Mouse (Mus musculus): ENCODE measurements around the gene Dcaf6. TPM values are rescaled to one million over a fixed set of nuclear protein-coding genes. Genes with fewer than 3 reads are reported as not detected.

The Dcaf6 gene
- total RNA-seq (2021) = 10 to 100 TPM; 95.2 to 98.5 TPM
- long read RNA-seq, experiment 1, full-length matches to known transcripts = 28 of 40 reads
- long read RNA-seq, experiment 1, partial matches to known transcripts = 4 of 40 reads
- long read RNA-seq, experiment 1, other reads (novel, unspliced or antisense) = 8 of 40 reads
- long read RNA-seq, experiment 2, full-length matches to known transcripts = 29 of 45 reads
- long read RNA-seq, experiment 2, partial matches to known transcripts = 6 of 45 reads
- long read RNA-seq, experiment 2, other reads (novel, unspliced or antisense) = 10 of 45 reads

DNA sequence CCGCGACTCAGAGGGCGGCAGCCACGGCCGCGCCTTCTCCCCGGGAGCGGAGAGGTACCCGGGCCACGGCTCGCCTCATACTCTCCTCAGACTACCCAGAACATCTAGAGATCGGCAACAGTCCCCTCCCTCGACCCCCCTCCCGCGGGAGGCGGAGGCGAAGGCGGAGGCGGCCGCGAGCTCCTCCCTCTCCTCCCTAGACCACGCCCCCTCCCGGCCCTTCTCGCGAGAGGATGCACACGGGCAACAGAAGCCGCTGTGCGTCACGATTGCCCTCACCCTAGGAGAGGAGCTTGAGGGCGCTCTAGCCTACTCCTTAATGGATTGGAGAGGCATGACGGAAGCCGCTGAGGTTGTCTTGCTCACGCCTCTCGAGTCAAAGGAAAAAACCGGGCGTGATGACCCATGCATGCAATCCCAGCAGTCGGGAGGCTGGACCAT, at the start of gene Dcaf6, which contains the start of gene Mpc2:
Gene Dcaf6, minus strand, starts transcription at position 116 of the 441 bp plus-strand sequence.
Gene Mpc2, plus strand, starts transcription at position 278 of the 441 bp plus-strand sequence.
- intact Hi-C loops (cut with DNase I) = loop anchor here (2.0 kb wide), 1 partner anchor 182 kb away; no protein-coding TSS in a partner anchor
- peak; percentile 99 for DNase-seq (ENCODE audit: low spot score in 2 of 2)

DNA sequence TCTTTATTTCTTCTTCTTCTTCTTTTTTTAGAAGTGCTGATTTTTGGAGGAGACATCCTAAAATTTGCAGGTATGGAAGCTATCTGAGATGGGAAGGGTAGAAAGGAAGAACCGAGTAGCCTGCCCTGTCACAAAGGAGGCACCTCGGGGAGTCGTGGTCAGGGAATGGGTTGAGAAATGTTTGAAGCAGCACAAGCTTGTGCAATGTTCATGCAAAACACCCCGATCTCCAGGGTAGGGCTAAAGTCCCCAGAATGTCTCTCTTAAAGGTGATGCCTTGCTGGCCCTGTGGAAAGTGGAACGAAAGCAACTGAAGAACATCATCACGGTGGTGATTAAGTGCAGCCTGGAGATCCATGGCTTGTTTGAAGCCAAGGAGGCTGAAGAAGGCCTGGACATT, 46.0 kb upstream of the Dcaf6 start:
- no peak for DNase-seq (ENCODE audit: low spot score in 2 of 2)
- intact Hi-C loops (cut with DNase I) = no loop called here

DNA sequence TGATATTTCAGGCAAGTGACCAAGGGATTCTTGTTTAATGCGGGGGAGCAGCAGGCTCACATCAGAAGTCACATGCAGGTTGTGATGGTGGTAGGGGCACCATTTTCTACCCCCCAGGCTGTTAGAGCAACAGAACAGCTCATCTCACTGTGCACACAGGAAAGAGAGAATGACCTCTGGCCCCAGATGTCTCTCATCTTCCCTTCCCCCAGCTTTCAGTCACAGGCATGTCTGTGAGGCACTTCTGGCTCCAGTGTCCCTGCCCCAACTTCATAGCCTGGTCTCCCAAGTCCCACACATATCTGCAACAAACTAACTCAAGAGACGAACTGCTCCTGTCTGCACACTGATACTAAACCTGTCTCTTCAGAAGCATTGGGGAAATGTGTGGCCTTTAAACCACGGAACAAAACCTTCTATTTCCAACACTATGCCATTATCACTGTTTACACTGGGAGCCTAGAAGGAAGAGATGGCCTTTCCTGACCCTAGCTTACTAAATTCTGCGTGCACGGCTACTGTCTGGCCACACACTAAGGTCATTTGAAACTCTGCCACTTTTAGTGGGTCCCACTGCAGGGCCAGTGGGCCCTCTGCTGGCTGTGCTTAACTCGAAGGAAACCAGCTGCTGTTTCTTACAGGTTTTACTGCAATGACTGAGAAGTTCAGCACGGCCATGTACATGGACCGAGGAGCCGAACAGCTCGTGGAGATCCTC, 43.2 kb upstream of the Dcaf6 start:
- DNase-seq (ENCODE audit: low spot score in 2 of 2) = peak in 1 of 2 experiments; percentile 11
- intact Hi-C loops (cut with DNase I) = no loop called here

DNA sequence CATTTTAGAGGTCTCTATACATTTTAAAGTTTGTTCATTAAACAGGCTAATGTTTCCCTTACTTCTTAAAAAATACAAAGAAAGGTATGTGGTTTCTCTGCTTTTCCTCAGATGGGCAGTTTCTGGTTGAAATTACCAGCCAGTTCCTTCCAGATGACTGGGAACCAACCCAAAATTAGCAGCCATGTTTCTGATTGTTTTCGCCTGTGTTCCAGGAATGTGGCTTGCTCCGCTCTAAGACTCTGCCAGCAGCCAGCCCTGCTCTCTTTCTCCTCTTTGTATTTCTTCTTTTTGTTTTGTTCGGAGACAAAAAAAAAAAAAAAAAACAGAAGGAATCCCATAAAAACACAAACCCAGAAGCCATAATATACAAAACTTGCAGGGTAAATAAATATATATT, 38.6 kb upstream of the Dcaf6 start:
- intact Hi-C loops (cut with DNase I) = no loop called here
- DNase-seq (ENCODE audit: low spot score in 2 of 2) = no peak

DNA sequence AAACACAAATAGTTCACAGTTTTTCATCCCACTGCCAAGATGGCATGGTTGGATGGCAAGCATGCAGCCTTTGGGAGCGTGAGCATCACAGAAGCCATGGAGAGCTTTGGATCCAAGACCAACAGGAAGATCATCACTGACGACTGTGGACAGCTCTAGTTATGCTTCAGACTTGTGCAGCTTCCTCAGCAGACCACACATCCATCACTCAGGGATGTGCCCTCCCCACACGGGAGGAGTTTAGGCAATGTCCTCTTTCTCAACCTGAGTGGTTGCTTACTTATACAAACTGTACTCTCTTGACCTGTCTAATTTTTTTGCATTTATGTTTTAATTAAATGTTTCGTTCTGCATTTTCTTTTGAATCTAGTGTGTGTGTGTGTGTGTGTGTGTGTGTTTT, 28.9 kb upstream of the Dcaf6 start:
- DNase-seq (ENCODE audit: low spot score in 2 of 2) = no peak
- intact Hi-C loops (cut with DNase I) = no loop called here

DNA sequence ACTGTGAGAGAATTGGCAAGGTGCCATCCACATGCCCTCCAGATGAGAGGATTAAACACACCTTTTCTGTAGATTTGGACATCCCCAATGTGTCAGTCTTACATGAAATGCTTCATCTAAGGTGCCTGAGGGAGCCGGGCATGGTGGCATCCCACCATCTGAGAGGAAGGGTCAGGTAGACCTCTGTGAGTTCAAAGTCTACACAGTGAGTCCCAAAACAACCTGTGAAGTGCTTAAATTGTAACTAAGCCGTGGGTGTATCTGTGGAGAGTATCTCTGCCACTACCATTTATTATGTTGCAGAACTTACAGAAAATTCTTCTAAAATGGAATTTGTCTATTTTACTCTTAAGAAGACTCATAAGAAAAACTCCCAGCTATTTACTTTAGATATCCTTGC, 25.8 kb upstream of the Dcaf6 start:
- peak in 1 of 2 experiments; percentile 7 for DNase-seq (ENCODE audit: low spot score in 2 of 2)
- intact Hi-C loops (cut with DNase I) = no loop called here

DNA sequence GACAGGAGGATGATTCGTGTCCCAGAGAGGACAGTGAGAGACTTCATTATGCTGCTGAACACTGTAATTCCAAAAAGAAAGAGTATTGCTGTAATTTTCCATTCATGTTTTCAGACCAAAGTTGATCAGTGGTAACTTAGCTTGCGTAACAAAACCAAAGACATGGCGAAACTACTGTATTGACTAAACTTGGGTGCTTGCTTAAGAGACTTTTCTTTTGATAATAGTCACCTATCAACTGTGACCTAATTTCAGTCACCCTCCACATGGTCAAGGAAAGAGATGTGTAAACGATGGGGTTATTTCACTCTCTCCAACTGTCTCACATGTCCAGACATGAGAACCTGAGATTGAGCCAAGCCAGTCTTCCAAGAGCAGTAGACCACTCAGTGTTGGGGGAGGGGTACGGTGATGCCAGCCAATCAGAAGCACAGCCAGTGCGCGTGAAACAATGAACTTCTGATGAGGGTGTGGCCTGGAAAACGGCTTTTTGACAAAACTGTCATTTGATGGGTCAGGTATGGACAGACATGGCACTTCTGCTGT, 24.5 kb upstream of the Dcaf6 start, which contains the start of gene Adcy10:
Gene Adcy10, plus strand, starts transcription at position 496 of the 546 bp plus-strand sequence.
- intact Hi-C loops (cut with DNase I) = no loop called here

DNA sequence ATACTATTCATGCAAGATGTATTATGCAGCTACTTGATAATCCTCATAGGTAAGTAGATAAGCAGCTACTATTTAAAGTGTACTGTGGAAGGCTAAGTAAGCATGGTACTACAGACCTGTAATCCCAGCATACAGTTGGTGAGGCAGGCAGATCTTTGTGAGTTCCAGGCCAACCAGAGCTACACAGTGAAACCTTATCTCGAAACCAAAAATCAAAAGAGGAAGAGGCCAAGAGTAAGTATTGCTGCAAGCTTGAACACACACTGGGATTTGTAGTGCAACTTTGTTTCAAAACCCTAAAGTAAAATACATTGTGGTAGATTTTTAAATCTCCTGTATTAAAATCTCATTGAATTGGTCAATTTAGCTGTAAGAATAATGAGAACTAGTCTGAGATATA, 11.2 kb upstream of the Dcaf6 start:
- DNase-seq (ENCODE audit: low spot score in 2 of 2) = no peak
- intact Hi-C loops (cut with DNase I) = no loop called here

More for the DNA sequence above, 24.5 kb upstream of the Dcaf6 start, which contains the start of gene Adcy10:
- no peak for DNase-seq (ENCODE audit: low spot score in 2 of 2)

DNA sequence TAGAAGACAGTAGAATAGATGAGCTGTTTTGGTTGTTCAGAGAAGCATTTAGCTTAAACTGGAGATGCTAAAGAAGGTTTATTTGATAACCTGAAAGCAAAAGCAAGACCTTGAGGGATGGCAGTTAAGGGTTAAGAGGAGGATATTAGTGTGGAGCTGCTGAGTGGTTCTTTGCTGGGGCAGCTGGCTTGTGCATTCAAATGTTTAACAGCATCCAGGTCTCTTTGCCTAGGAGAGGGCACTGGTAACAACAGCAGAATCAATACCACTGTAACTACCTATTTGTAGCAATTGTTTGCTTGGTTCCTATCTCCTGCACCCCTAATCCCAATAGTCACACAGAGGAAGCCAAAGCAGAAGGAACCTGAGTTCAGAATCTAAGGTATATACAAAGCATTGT, 9.4 kb upstream of the Dcaf6 start:
- intact Hi-C loops (cut with DNase I) = no loop called here
- no peak for DNase-seq (ENCODE audit: low spot score in 2 of 2)

DNA sequence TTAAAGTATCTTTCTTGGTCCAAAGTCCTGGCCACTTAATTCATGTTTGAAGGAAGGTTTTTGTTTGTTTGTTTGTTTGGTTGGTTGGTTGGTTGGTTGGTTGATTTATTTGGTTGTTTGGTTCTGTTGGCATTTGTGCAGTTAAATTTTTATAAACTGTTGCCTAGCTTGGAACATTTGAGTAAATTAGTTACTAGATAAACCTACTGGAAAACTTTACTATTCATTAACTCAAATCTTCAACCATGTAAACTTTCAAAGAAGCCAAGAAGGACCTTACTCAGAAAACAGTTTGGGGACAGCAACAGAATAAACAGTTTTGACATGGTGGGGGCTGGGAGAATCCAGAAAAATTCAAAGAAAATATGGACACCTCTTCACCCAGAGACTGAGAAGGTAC, 8.7 kb upstream of the Dcaf6 start:
- intact Hi-C loops (cut with DNase I) = no loop called here

DNA sequence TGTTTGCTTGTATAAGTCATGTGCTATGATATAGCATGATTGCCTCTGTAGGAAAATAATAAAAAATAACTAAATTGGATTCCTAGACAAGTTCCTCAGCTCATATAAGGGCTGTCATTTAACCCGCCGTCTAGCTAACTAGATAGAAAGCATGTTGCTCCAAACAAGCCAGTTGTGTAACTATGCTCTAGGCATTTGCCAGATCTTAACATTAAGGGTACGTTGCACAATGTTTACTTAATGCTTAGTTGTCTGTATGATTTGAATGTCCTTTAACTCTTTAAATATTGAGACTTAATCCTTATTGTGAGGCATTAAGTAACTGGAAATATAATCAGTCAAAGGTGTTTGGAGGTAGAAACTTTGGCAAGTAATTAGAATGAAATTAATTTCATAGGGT, 4.3 kb upstream of the Dcaf6 start:
- DNase-seq (ENCODE audit: low spot score in 2 of 2) = no peak
- intact Hi-C loops (cut with DNase I) = no loop called here

More for the DNA sequence above, 8.7 kb upstream of the Dcaf6 start:
- no peak for DNase-seq (ENCODE audit: low spot score in 2 of 2)

DNA sequence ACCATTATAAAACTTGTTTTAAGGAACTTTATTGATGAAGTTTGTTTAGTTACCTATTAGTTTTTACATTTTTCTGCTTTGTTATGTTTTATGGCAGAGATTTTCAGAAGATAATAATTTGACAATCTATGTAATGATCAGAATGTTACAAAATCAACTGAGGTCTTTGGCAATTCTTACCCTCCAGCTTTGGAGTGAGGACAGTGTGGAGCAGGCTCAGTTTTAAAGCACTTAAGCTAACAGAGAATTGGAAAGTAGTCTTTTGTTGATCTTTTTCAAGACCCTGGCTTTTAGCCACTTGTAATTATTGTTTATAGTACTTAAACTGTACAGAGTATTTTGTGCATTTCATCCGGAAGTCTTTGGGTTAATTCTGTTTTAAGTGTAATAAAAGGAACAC, 2.6 kb upstream of the Dcaf6 start:
- intact Hi-C loops (cut with DNase I) = loop anchor here (2.0 kb wide), 1 partner anchor 42 kb away; no protein-coding TSS in a partner anchor
- no peak for DNase-seq (ENCODE audit: low spot score in 2 of 2)

DNA sequence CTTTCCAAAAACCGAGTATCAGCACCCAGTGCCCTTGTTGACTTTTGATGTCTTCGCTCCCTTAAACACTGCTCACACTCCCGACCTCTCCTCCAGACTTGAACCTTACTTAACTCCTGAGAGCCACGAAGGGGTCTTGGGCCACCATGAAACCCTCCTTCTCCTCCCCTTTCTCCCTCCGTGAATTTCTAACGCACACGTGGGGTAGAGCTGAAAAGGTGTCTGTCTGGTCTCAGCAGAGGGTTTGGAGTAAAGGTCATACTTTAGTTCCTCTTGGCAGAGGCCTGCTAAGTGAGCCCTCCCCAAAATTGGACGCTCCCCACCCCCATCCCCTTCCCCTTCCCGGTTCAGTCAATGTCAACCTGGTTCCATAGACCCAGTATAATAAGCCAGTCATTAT, 1.4 kb upstream of the Dcaf6 start:
- no peak for DNase-seq (ENCODE audit: low spot score in 2 of 2)
- intact Hi-C loops (cut with DNase I) = loop anchor here (2.0 kb wide), 2 partner anchors 41 to 181 kb away; no protein-coding TSS in a partner anchor

DNA sequence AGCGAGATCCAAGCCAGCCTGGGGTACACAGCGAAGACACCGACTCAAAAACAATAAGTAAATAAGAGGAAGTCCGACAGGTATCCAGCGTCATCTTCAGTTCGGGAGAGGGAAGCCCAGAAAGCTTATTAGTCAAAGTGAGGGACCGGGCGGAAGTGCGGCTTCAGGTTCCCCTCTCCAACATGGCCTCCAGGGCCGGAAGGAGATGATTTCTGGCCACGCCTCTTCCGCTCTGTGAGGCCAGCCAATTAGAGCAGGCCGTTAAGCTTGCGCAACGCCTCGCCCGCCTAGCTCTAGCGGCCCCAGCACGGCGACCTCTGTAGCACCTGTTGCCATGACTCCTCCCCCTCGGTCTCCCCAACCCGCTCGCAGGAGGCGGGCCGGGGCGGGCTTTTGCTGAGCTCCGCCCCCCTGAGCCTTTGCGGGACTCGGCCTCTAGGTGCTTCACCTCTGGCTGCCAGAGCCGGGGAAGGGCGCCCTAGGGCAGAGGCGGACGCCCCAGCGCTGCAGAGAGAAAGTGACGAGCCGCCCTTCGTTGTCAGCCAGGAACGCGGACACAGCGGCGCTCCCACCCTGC, 614 bp upstream of the Dcaf6 start:
- intact Hi-C loops (cut with DNase I) = loop anchor here (2.0 kb wide), 1 partner anchor 182 kb away; no protein-coding TSS in a partner anchor
- peak; percentile 99 to 100 for DNase-seq (ENCODE audit: low spot score in 2 of 2)

DNA sequence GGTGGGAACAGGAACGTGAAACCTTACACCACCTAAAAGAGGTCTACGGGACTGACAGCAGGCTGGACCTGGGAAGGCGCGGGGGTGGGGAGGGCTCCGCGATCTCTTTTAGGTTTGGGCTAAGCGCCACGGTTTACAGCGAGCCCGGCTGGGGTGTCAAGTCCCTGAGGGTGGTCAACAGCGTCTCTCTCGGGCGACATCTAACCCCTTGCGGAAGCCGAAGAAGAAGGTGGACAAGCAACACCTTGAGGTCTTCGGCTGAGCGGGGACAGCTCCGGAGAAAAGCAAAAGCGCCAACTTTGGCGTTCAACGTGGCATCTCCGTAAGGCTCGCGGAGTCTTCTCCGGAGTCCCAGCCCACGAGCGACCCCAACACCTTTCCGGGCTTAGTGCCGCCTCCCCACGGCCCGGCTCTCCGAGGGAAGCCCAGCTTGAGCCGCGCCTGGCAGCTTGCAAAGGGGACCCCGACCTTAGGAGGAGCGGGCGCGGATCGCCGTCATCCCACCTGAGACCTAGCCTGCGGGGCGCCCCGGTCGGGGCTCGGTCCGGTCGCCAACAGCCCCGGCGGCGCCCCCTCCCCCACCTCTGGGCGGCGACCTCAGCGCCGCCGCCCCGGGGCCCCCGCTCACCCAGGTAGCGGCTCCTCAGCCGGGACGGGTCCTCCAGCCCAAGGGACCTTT, 633 bp downstream of the Dcaf6 start:
- DNase-seq (ENCODE audit: low spot score in 2 of 2) = peak; percentile 19 to 37
- intact Hi-C loops (cut with DNase I) = loop anchor here (2.0 to 10.0 kb wide), 2 partner anchors 183 to 225 kb away; partner anchors contain the start of gene Tiprl

DNA sequence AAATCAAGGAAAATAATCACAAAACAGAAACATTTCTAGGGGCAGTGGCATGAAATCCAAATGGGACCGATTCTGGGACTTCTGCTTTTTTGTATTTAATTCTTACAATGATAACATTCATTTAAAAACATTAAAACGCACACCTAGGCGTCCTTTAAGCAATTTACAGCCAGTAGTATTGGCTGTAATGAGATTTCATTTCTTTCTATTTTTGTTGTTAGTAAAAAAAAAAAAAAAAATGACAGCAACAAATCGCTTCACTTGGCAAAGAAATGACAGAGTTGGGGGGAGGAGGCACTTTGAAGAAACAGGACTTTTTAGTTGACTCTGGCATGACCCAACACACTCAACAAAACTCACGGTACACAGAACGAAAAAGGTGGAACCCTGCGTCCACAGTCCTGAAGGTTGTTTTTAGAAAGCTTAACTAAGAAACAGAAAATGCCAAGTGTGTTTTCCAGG, 1.2 kb downstream of the Dcaf6 start:
- intact Hi-C loops (cut with DNase I) = loop anchor here (10.0 kb wide), 1 partner anchor 224 kb away; the partner anchor contains the start of gene Tiprl
- peak in 1 of 2 experiments; percentile 23 for DNase-seq (ENCODE audit: low spot score in 2 of 2)

DNA sequence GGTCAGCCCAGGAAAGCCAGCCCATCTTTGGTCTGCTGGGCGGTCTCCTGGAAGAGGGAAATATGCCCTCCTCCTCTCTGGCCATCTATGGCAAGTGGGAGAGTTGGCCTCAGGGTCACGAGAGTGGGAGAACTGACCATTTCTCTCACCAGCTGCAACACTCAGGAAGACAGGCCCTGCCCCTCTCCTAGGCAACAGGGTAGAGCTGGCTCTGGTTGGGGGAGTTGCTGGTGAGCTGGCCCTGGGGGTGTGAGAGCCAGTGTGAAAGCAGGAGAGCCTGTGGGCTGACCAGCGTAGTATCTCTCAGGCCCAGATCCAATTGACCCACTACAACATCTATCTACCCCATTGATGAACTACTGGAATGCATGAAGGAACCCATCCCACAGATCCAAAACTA, 18.6 kb downstream of the Dcaf6 start:
- intact Hi-C loops (cut with DNase I) = no loop called here
- no peak for DNase-seq (ENCODE audit: low spot score in 2 of 2)

DNA sequence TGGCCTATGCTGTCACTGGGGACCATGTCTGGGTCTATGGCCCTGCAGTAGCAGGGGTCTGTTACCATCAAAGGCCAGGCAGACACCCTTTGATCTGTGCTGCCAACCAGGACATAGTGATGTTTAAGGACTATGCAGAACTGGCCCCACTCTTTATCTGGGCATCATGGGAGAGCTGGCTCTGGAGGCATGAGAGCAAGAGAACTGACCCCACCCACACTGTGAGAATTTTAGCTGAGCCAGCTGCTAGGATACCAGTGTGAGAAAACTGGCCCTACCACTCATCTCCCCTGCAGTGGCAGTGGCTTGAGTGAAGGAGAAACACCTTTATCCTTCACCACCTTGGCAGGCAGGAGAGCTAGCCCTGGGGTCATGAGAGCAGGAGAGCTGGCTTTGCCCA, 19.1 kb downstream of the Dcaf6 start:
- no peak for DNase-seq (ENCODE audit: low spot score in 2 of 2)
- intact Hi-C loops (cut with DNase I) = no loop called here

DNA sequence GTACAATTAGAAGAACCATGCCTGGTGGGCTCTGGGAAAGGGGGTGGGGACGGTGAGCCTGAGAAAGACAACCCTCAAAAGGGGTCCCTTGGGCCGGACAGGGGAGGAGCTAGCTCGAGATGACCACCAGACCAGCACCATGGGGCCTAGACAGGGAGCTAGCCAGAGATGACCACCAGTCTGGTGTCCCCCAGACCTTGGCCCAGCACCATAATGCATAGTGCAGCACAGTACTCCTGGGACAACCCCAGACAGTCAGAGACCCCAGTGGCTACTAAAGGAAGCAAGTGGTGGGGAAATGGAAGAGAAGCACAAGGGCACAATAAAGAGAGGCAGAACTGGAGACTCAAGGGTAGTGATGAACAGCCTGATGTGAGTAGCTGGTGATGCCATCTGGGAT, 19.5 kb downstream of the Dcaf6 start:
- intact Hi-C loops (cut with DNase I) = no loop called here
- no peak for DNase-seq (ENCODE audit: low spot score in 2 of 2)

All from left cerebral cortex, postnatal 14 days (tissue).